Mouse (Mus musculus) thymus, adult 2 months (tissue): ENCODE results near the gene Dennd2a.

Source experiments
- CTCF ChIP-seq: fragments of 200-500 bp; IDR thresholded peaks from 2 replicates; pipeline ENCODE4 v1.5.1; 2012; ENCODE audit warnings: mild to moderate bottlenecking, control low read depth, low read length, moderate library complexity, borderline replicate concordance; ENCODE audit not compliant: control insufficient read depth, poor library complexity, insufficient read depth; ENCODE audit errors: extremely low read depth
- POLR2A ChIP-seq: fragments of 200-500 bp; IDR thresholded peaks from 2 replicates; pipeline ENCODE4 v1.6.1; 2012; ENCODE audit warnings: mild to moderate bottlenecking, low read length, control low read depth, moderate library complexity; ENCODE audit not compliant: control insufficient read depth, poor library complexity, insufficient read depth; ENCODE audit errors: extremely low read depth

DNA sequence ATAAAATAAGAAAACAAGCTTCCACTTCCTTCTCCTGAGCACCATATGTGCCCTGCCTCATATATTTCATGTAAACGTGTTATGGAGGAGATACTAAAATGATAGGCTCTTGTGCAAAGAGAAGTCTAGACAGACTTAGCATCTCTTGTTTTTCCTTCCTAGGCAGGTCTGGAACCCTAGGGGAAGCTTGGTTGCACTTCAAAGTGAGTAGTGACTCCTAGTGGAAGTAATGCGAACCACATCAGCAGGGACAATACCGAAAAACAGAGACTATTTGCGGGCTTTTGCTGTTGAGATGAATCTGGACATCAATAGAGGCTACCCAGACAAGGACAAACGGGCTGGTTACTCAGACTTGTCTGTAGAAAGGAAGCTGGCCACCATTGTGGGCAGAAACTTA lies 9.9 kb upstream of the Dennd2a start:
- TF ChIP-seq CTCF (no peak), POLR2A (no peak)
